Mouse (Mus musculus) heart, embryonic 15.5 days (tissue): ENCODE data around the gene Wdr18. TPM values are rescaled to one million over a fixed set of nuclear protein-coding genes. Genes with fewer than 3 reads are reported as not detected.
"Not testable (repeated sequence)": the region's sequence is repeated elsewhere in the genome, so short reads cannot be mapped to it uniquely, and the experiment has no call there.

Experiments
- ATAC-seq: fragments of 200-750 bp; cut with Nextera tagmentation; replicated peaks from 2 replicates; pipeline ENCODE4 v1.8.0; 2017; ENCODE audit warnings: low read depth, moderate TSS enrichment; ENCODE audit not compliant: insufficient number of reproducible peaks, insufficient read depth, low FRiP score
- H3K27ac ChIP-seq: fragments of 300-500 bp; sonication (generic); 2 replicates; pipeline ENCODE4 v1.5.1; 2015; ENCODE audit warnings: mild to moderate bottlenecking, inconsistent platforms
- H3K27me3 ChIP-seq: fragments of 300-500 bp; sonication (generic); 2 replicates; pipeline ENCODE4 v1.6.1; 2015; ENCODE audit warnings: inconsistent platforms
- H3K36me3 ChIP-seq: fragments of 300-500 bp; sonication (generic); 2 replicates; pipeline ENCODE4 v1.6.1; 2015; ENCODE audit warnings: mild to moderate bottlenecking, inconsistent platforms
- H3K4me1 ChIP-seq: fragments of 300-500 bp; sonication (generic); replicated peaks from 2 replicates; pipeline ENCODE4 v1.6.1; 2015; ENCODE audit warnings: inconsistent platforms
- H3K4me2 ChIP-seq: fragments of 300-500 bp; sonication (generic); 2 replicates; pipeline ENCODE4 v1.6.1; 2015; ENCODE audit warnings: inconsistent platforms, mild to moderate bottlenecking, moderate library complexity
- H3K4me3 ChIP-seq: fragments of 300-500 bp; sonication (generic); 2 replicates; pipeline ENCODE4 v1.5.1; 2015; ENCODE audit warnings: mild to moderate bottlenecking, inconsistent platforms
- H3K9ac ChIP-seq: fragments of 300-500 bp; sonication (generic); 2 replicates; pipeline ENCODE4 v1.6.1; 2015; ENCODE audit warnings: mild to moderate bottlenecking, inconsistent platforms
- H3K9me3 ChIP-seq: fragments of 300-500 bp; sonication (generic); replicated peaks from 2 replicates; pipeline ENCODE4 v1.6.1; 2016; ENCODE audit warnings: inconsistent platforms
- WGBS: fragments of 180-500 bp; shearing (Covaris S2); methylation state at CpG from one replicate; pipeline ENCODE4 v1.1.7; 2015; ENCODE audit warnings: mixed read lengths; 5-methylcytosine and 5-hydroxymethylcytosine counted together
- polyA plus RNA-seq: library from polyadenylated mRNA; unstranded; fragments of >200 nt; fragmentation: Nextera tagmentation; extraction: Ambion mirVana; gene quantifications from 2 replicates; pipeline ENCODE4 v1.2.1, GENCODE M21; 2015

Wdr18 gene
- polyA plus RNA-seq, 1 experiment from 2014 or later: 56.7 TPM

DNA sequence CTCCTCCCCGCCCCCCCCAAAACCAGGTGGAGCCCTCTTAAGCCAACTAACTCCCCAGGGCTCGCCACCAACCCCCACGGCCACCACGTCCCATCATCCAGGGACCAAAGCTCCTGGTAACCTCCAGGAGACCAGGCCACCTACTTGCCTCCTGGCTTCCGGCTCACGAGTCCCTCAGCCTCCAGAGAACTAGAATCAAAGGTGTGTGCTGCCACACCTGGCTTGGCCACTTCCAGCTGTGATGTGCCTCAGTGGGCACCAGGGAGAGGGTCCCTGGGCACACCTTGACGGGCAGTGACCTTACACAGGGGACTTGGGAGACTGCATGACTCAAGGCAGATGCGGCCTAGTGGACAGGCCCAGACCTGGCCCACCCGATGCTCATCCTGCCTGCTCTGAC, 4.3 kb upstream of the Wdr18 start:
- no peak overlapping the region for H3K4me3 ChIP-seq
- H3K4me1 ChIP-seq: peaks cover 11% of the 10 kb centered on the region
- no peak overlapping the region for H3K9ac ChIP-seq
- H3K4me2 ChIP-seq: no peak overlapping the region
- H3K36me3 ChIP-seq: peaks cover 17% of the 10 kb centered on the region
- ATAC-seq: no peak
- H3K27me3 ChIP-seq: no peaks in the 10 kb centered on the region
- H3K9me3 ChIP-seq: no peaks in the 10 kb centered on the region
- 66% methylated on average over 9 of the region's 9 CpGs for WGBS
- no peak overlapping the region for H3K27ac ChIP-seq

DNA sequence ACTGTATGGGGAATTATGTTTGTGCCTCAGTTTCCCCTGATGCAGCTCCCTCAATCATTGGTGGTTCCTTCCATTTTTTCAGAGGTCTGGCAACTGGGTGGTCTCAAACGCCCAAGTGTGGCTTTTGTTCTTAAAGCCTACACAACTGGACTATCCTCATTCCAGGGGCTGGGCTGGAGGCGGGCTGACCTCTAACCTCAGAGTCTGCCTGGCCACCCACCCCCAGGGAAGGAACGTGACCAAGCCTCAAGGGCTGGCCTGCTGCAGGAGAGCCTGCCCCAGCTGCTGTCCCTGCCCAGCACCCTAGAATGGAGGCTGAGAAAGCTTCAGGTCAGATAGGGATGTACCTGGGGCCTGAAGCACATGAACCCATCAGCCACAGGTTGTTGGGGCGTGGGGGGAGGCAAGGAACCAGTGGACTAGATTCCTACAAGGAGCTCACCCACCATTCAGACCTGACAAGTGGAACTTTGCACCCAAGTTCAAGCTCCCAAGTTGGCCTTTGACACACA, 3.3 kb upstream of the Wdr18 start:
- Histone ChIP-seq H3K36me3 (peaks cover 8% of the 10 kb centered on the region; the same call in 1 of the 2 replicates), H3K4me2 (no peak overlapping the region), H3K9me3 (no peaks in the 10 kb centered on the region), H3K27ac (no peak overlapping the region), H3K4me1 (peaks cover 16% of the 10 kb centered on the region), H3K27me3 (no peaks in the 10 kb centered on the region), H3K9ac (no peak overlapping the region), H3K4me3 (no peak overlapping the region)
- 42% methylated on average over 4 of the region's 4 CpGs for WGBS
- no peak for ATAC-seq

DNA sequence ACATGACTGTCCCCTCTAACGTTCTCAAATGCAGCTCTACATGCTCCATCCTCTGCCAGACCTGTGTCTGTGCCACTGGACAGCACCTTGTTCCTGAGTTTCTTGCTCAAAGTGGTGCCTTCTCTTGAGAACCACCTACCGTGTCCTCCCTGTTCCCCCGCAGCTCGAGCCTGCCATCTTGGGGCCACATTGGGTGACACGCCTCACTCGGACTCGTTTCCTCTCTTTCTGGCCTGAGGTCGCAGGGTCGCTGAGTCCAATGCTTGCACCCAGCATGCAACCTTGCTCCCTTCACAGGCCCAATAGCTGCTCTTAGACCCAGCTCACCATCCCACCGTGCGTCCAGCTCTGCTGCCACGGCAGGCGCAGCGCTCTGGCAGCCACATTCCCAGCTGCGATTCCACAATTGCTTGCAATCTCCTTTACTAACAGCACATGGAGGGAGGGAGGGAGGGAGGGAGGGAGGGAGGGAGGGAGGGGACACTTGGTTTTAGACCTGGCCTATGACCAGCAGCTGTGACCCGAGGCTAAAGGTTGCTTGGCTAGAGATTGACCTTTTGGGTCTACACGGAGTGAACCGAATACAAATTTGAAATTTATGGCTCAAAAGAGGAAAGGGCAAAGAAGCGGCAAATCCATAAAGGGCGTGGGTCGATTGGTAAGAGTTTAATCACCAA, 1.7 kb upstream of the Wdr18 start:
- Histone ChIP-seq H3K9ac (no peak overlapping the region), H3K4me2 (peak overlapping the region; percentile 51), H3K9me3 (no peaks in the 10 kb centered on the region), H3K36me3 (peaks cover 10% of the 10 kb centered on the region), H3K4me1 (peaks cover 16% of the 10 kb centered on the region), H3K27ac (no peak overlapping the region), H3K4me3 (no peak overlapping the region), H3K27me3 (no peaks in the 10 kb centered on the region)
- 15% methylated on average over 21 of the region's 21 CpGs for WGBS
- 0 out of 2 replicates have a peak, but pooled peaks have one; percentile 11 for ATAC-seq

DNA sequence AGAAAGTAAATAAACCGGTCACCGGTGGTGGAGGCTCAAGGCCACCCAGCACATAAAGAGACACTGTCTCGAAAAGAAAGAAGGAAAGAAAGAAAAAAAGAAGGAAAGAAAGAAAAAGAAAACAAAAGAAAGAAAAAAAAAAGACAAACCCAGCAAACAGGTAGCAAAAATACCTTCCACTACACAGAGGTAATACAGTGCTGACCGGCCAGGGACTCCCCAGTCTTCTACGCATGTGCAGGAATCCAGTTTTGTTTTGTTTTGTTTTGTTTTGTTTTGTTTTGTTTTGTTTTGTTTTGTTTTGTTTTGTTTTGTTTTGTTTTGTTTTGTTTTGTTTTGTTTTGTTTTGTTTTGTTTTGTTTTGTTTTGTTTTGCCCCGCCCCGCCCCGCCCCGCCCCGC, 540 bp upstream of the Wdr18 start:
- 45% methylated on average over 7 of the region's 10 CpGs for WGBS
- peaks cover 16% of the 10 kb centered on the region for H3K4me1 ChIP-seq
- H3K9me3 ChIP-seq, H3K27me3 ChIP-seq, H3K27ac ChIP-seq, H3K9ac ChIP-seq, ATAC-seq: not testable (repeated sequence)
- peak overlapping the region; percentile 78 for H3K4me2 ChIP-seq
- H3K36me3 ChIP-seq: peaks cover 19% of the 10 kb centered on the region
- H3K4me3 ChIP-seq: peak overlapping the region; percentile 93

DNA sequence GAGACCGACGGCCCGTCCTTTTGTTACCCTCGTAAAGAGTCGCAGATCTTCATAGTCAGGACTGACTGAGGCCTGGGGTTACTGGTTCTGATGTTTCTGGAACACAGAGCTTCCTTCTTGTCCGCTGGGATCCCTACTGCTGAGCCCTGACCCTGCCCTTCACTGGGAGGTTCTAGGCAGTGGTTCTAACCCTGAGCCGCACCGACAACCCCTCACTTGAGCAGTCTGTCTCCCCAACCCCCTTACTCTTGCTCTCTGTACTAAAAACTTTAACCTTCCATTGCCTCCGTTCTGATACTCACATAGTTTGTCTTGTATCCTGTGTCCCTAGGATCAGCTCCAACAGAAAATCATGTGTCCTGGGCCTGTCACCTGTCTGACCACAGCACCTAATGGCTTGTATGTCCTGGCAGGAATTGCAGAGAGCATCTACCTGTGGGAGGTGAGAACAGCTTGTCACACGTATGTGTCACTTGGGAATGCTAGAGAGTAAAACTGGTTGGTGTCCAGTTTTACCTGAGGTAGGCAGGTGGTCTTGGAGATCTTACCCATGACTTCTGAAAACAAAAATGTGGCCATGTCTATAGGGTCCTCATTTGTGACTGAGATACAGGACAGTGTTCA, 831 bp downstream of the Wdr18 start:
- Histone ChIP-seq H3K27me3 (no peaks in the 10 kb centered on the region), H3K9ac (peak overlapping the region; percentile 85), H3K27ac (peak overlapping the region; percentile 72; the same call in 1 of the 2 replicates), H3K4me2 (peak overlapping the region; percentile 78), H3K4me1 (peaks cover 16% of the 10 kb centered on the region), H3K36me3 (peaks cover 31% of the 10 kb centered on the region), H3K4me3 (peak overlapping the region; percentile 93), H3K9me3 (no peaks in the 10 kb centered on the region)
- ATAC-seq: no peak
- 11% methylated on average over 10 of the region's 10 CpGs for WGBS

DNA sequence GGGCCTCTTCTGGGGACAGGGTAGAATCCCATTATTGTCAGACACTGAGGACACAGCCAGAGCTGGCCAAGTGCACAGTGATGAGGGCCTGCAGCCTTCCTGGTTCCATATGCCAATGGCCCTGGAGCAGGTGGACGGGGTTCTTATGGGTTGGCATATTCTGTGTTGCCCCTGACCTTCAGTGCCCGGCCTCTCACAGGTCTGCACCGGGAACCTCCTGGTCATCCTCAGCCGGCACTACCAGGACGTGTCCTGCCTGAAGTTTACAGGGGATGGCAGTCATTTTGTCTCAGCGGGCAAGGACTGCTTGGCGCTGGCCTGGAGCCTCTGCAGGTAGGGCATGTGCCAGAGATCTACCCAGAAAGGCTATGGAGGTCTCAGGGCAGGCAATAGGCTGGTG, 4.8 kb downstream of the Wdr18 start:
- H3K27ac ChIP-seq: no peak overlapping the region
- H3K27me3 ChIP-seq: peaks cover 9% of the 10 kb centered on the region; the same call in 1 of the 2 replicates
- H3K9me3 ChIP-seq: no peaks in the 10 kb centered on the region
- no peak for ATAC-seq
- 96% methylated on average over 7 of the region's 7 CpGs for WGBS
- no peak overlapping the region for H3K4me3 ChIP-seq
- peaks cover 10% of the 10 kb centered on the region for H3K4me1 ChIP-seq
- H3K4me2 ChIP-seq: no peak overlapping the region
- H3K36me3 ChIP-seq: peaks cover 57% of the 10 kb centered on the region
- no peak overlapping the region for H3K9ac ChIP-seq

DNA sequence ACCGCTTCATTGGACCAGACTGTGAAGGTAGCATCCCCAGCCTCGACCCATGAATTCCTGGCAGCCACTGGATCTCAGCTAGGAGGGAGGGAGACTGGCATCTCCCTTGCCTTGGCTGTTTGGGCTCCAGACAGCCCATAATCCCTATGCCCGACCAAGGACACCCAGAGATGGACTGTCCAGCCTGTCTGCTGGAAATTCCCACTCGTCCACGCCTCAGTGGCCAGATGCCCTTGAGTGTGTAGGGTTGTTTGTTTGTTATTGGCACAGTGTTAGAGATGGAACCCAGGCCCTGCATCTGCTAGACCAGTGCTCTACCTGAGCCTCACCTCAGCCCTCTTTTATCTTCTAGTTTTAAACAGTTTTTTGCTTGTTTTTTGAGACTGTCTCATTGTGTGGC, 5.4 kb downstream of the Wdr18 start:
- H3K27me3 ChIP-seq: peaks cover 13% of the 10 kb centered on the region
- WGBS: 82% methylated on average over 5 of the region's 5 CpGs
- H3K4me1 ChIP-seq: peaks cover 9% of the 10 kb centered on the region
- H3K9ac ChIP-seq: no peak overlapping the region
- H3K36me3 ChIP-seq: peaks cover 57% of the 10 kb centered on the region
- H3K4me3 ChIP-seq: no peak overlapping the region
- ATAC-seq: no peak
- H3K4me2 ChIP-seq: no peak overlapping the region
- no peak overlapping the region for H3K27ac ChIP-seq
- no peaks in the 10 kb centered on the region for H3K9me3 ChIP-seq

DNA sequence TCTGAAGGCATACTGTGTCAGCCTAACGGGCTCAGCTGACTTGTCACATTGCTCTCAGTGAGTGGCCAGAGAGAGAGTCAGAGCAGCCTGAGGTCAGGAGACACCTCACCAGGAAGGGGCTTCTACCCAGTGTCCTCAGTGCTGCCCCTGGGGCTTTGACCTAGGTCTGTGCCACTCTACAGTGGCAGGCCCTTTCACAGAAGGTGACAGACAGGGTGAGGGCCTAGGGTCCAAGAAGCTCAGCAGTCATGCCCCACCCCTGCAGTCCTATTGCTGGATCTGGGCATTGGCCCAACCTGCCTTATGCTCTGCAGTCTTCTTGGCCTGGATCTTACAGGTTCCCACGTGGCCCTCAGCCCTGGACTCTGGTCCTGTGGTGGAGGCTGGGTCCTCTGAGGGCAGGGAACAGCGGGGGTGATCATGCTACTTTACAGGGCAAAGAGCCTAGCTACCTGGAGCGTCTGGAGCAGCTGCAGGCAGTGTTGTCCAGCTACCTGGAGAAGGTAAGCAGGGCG, 7.0 kb downstream of the Wdr18 start:
- ATAC-seq: no peak
- Histone ChIP-seq H3K4me1 (peaks cover 9% of the 10 kb centered on the region), H3K4me2 (no peak overlapping the region), H3K9ac (no peak overlapping the region), H3K4me3 (no peak overlapping the region), H3K27ac (no peak overlapping the region), H3K9me3 (no peaks in the 10 kb centered on the region), H3K27me3 (peaks cover 29% of the 10 kb centered on the region), H3K36me3 (peaks cover 57% of the 10 kb centered on the region)
- WGBS: 86% methylated on average over 5 of the region's 5 CpGs

DNA sequence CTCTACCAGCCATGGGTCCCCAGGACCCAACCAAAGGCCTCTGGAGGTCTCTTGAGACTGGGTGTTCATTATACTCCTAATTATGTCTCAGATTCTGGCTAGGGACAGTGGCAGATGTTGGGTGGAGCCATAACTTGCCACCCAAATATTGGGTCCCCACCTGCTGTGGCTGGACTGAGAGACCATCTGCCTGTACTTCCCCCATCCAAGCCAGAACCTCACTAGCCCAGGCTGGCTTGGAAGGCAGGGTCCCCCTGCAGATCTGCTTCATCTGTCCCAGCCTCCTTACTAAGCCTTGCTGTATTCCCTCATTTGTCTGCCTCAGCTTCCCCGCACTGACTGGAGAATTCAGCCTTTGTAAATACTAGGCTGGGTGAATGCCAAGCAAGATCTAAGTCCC, 8.2 kb downstream of the Wdr18 start:
- H3K4me1 ChIP-seq: peaks cover 14% of the 10 kb centered on the region
- H3K9me3 ChIP-seq: no peaks in the 10 kb centered on the region
- H3K4me2 ChIP-seq: no peak overlapping the region
- peaks cover 47% of the 10 kb centered on the region for H3K36me3 ChIP-seq
- 83% methylated on average over 1 of the region's 1 CpGs for WGBS
- no peak overlapping the region for H3K9ac ChIP-seq
- H3K27ac ChIP-seq: no peak overlapping the region
- H3K4me3 ChIP-seq: no peak overlapping the region
- H3K27me3 ChIP-seq: peaks cover 41% of the 10 kb centered on the region
- no peak for ATAC-seq

DNA sequence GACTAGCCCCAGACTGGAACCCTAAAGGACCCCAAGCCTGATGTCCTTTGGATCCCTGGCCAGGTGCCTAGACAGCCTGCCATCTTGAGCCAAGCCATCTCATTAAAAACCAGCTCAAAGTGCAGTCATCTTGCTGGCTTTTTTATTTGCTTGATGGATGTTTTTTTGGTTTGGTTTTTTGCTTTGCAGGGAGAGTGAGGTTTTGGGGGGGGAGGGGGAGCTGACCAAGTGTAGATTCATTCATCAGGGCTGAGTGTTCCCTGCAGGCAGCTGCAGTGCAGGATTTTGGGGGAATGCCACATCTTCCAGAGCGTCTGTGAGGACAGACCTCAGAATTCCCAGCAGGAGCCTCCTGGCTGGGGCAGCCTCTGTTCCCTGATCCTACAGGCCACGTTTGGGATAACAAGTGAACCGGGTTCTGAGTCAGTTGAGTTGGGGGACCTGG, 9.2 kb downstream of the Wdr18 start:
- Histone ChIP-seq H3K9ac (no peak overlapping the region), H3K9me3 (no peaks in the 10 kb centered on the region), H3K4me1 (peaks cover 14% of the 10 kb centered on the region), H3K4me2 (no peak overlapping the region), H3K27me3 (peaks cover 47% of the 10 kb centered on the region), H3K27ac (no peak overlapping the region), H3K36me3 (peaks cover 41% of the 10 kb centered on the region), H3K4me3 (no peak overlapping the region)
- no peak for ATAC-seq
- 21% methylated on average over 3 of the region's 3 CpGs for WGBS

DNA sequence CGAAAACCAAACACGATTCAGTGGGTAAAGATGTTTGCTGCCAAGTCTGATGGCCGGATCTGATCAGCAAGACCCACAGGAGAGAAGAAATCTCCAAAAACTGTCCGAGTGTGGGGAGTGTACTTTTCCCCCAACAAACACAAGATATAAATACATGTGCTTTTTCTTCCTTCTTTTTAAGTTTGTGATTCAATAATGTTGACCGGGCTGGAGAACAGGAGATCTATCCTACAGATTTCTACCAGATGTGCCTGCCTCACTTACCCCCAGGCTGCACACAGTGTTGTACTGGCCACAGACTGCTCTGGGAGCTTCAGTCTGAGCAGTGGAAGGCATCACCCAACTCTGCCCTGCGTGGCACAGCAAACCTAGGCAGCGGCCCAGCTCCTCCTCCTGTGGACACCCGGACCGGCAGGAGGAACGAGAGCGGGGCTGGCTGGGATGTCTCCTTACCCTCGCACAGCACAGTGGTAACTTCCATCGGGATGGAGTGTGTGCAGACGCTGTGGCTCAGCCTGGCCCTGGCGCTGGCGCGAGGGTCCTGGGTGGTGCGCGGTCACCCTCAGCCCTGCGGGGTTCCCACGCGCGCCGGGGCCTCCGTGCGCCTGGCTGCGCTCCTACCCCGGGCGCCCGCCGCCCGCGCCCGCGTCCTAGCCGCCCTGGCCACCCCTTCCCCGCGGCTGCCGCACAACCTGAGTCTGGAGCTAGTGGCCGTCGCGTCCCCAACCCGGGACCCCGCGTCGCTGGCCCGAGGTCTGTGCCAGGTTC, 10.6 kb downstream of the Wdr18 start, which contains the start of gene Grin3b:
TSS of gene Grin3b (plus strand) at position 301 of the 768 bp plus-strand sequence.
- Histone ChIP-seq H3K36me3 (peaks cover 34% of the 10 kb centered on the region), H3K4me1 (peaks cover 14% of the 10 kb centered on the region), H3K4me2 (peak within 1 kb of the TSS; percentile 75), H3K27ac (no peak within 1 kb of the TSS), H3K27me3 (peaks cover 47% of the 10 kb centered on the region), H3K4me3 (peak within 1 kb of the TSS; percentile 44), H3K9me3 (no peaks in the 10 kb centered on the region), H3K9ac (peak within 1 kb of the TSS; percentile 37)
- 7% methylated on average over 47 of the region's 47 CpGs for WGBS
- ATAC-seq: no peak
